Mouse (Mus musculus): Measurements from ENCODE around the gene Tvp23a.

DNA sequence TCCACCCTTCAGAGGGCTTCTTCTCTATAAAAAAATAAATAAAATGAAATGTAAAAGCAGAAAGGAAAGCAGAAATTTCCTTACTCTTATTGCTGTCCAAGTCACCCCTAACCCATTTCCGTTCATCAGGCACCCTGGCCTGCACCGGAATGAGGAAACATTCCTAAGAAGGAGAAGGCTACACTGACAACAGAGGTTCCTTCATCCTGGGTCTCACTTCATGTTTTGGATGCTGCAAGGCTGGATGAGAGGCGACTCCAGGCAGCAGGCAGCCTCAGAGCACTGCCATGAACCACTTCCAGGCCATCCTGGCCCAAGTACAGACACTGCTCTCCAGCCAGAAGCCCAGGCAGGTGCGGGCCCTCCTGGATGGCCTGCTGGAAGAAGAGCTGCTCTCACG is 32.7 kb upstream of the Tvp23a start, which contains the start of gene Ciita:
- TF ChIP-seq CTCF (IDR thresholded peaks at IDR 0.05; ENCODE audit: insufficient read depth, low read length) (no peak), POLR2A (IDR thresholded peaks at IDR 0.05; ENCODE audit: borderline replicate concordance, extremely low read depth, low read depth, low read length) (no peak)
